ENCODE assay signal across 8 mouse cellular contexts in the genomic region with DNA sequence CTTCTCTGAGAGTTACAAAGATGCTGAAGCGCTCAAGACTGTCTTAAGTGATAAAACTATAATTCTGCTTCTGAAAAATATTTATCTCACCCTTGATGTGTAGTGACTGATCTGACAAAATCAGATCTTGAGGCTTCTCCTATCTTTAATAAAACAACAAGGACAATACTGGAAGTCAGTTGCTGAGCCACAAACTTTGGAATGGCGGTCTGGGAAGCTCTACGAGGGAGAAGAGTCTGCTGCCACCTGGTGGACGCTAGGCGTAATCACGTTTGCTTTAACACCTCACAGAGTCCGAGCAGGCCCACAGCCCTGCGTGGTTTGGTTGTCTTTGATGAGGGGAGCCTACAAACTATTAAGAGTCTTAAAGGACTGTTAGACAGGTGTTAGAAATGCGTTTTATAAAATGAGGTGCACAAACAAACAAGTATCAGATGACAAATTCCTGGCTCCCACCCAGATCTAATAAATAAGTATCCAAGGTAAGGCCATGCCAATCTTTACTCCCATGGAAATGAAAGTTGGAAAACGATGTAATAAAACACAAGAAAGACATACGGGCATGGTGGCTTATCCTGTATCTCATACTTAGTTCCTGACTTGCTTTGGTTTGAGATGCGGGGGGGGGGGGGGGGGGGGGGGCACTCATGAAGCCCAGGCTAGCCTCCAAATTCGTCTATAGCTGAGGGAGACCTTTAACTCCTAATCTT.
DNase-seq lines count a peak whose midpoint lies in the region; ATAC-seq and TF ChIP-seq lines count a peak whose summit lies in the region.

No protein-coding gene starts in this region.

- no peaks in the 10 kb centered on the region for H3K36me3 ChIP-seq in heart, embryonic 11.5 days (ENCODE audit: control insufficient read depth, insufficient read depth, low read length)
- no peaks in the 10 kb centered on the region for H3K36me3 ChIP-seq in hindbrain, postnatal 0 days (ENCODE audit: insufficient read depth, low read length)

- no peaks in the 10 kb centered on the region for H3K27me3 ChIP-seq in heart, embryonic 11.5 days (ENCODE audit: control insufficient read depth, insufficient read depth, low read length)
- no peaks in the 10 kb centered on the region for H3K27me3 ChIP-seq in hindbrain, postnatal 0 days (ENCODE audit: insufficient read depth, low read length)

- H3K27ac ChIP-seq in heart, embryonic 11.5 days (ENCODE audit: low read depth, low read length) = no peak overlapping the region
- H3K27ac ChIP-seq in hindbrain, postnatal 0 days = no peak overlapping the region

- no peak overlapping the region for H3K4me2 ChIP-seq in heart, embryonic 11.5 days
- no peak overlapping the region for H3K4me2 ChIP-seq in hindbrain, postnatal 0 days (ENCODE audit: low read depth, low read length)

- WGBS in heart, embryonic 11.5 days (ENCODE audit: insufficient replicate concordance) = 23% methylated on average over 12 of the region's 13 CpGs
- 29% methylated on average over 12 of the region's 13 CpGs for WGBS in hindbrain, postnatal 0 days

- no peak overlapping the region for H3K4me3 ChIP-seq in heart, embryonic 11.5 days (ENCODE audit: low read depth, low read length)
- H3K4me3 ChIP-seq in hindbrain, postnatal 0 days (ENCODE audit: low read length) = no peak overlapping the region

- peaks cover 5% of the 10 kb centered on the region; the same call in 1 of the 2 replicates for H3K4me1 ChIP-seq in heart, embryonic 11.5 days (ENCODE audit: control insufficient read depth, insufficient read depth, low read length)
- no peaks in the 10 kb centered on the region for H3K4me1 ChIP-seq in hindbrain, postnatal 0 days (ENCODE audit: insufficient read depth, low read length)

- TF ChIP-seq CTCF in hindbrain, postnatal 0 days (IDR thresholded peaks at IDR 0.05; ENCODE audit: low read depth) = peak; percentile 96

- ATAC-seq in heart, embryonic 11.5 days (replicated peaks; ENCODE audit: insufficient number of reproducible peaks, low FRiP score, low TSS enrichment) = no peak
- peak; percentile 89 for ATAC-seq in hindbrain, postnatal 0 days
- peak; percentile 93 for ATAC-seq in megakaryocyte, adult 5-6 weeks (ENCODE audit: poor library complexity, severe bottlenecking)

- peak; percentile 95 for DNase-seq in heart, adult 11 months
- DNase-seq in cerebellum, adult 9-10 months = peak; percentile 60
- peak; percentile 32 to 46 for DNase-seq in frontal cortex, postnatal 14 days (ENCODE audit: low spot score in 2 of 2)
- DNase-seq in hindbrain, postnatal 0 days (ENCODE audit: low spot score) = peak; percentile 92
- DNase-seq in layer of hippocampus, postnatal 36 days = peak; percentile 41 to 53
- DNase-seq in right cerebral cortex, postnatal 10 days (ENCODE audit: low spot score in 2 of 2) = peak; percentile 81

- no peaks in the 10 kb centered on the region for H3K9me3 ChIP-seq in heart, embryonic 11.5 days (replicated peaks; ENCODE audit: control insufficient read depth, low read length)
- no peaks in the 10 kb centered on the region for H3K9me3 ChIP-seq in hindbrain, postnatal 0 days (ENCODE audit: low read length)

- H3K9ac ChIP-seq in heart, embryonic 11.5 days (ENCODE audit: low read depth, low read length) = no peak overlapping the region
- no peak overlapping the region for H3K9ac ChIP-seq in hindbrain, postnatal 0 days (replicated peaks; ENCODE audit: low read length)

Comparison
In these comparisons a context has a peak if more than half of its experiments do, and no peak if none do; other contexts are left out.
1. DNase-seq: peak in every context shown above with its lines; median percentile 95 in heart, adult 11 months; 92 in hindbrain, postnatal 0 days; 81 in right cerebral cortex, postnatal 10 days; 60 in cerebellum, adult 9-10 months; 47 in layer of hippocampus, postnatal 36 days; 39 in frontal cortex, postnatal 14 days.